Mouse (Mus musculus) heart, embryonic 16.5 days (tissue): Measurements from ENCODE around the gene Sys1. TPM values are rescaled to one million over a fixed set of nuclear protein-coding genes. Genes with fewer than 3 reads are reported as not detected.

Experiments
- ATAC-seq: fragments of 200-750 bp; cut with Nextera tagmentation; replicated peaks from 2 replicates; pipeline ENCODE4 v1.8.0; 2017; ENCODE audit warnings: moderate number of reproducible peaks; ENCODE audit not compliant: insufficient read depth, low FRiP score; ENCODE audit errors: extremely low read depth
- H3K27ac ChIP-seq: fragments of 300-500 bp; sonication (generic); 2 replicates; pipeline ENCODE4 v1.5.1; 2014; ENCODE audit warnings: mild to moderate bottlenecking, low read length, control low read depth, moderate library complexity
- H3K27me3 ChIP-seq: fragments of 300-500 bp; sonication (generic); 2 replicates; pipeline ENCODE4 v1.6.1; 2014; ENCODE audit warnings: low read length, mixed read lengths; ENCODE audit not compliant: control insufficient read depth, insufficient read depth
- H3K36me3 ChIP-seq: fragments of 300-500 bp; sonication (generic); 2 replicates; pipeline ENCODE4 v1.6.1; 2014; ENCODE audit not compliant: control insufficient read depth, insufficient read depth
- H3K4me1 ChIP-seq: fragments of 300-500 bp; sonication (generic); 2 replicates; pipeline ENCODE4 v1.6.1; 2014; ENCODE audit warnings: low read length, mixed read lengths; ENCODE audit not compliant: control insufficient read depth, insufficient read depth
- H3K4me2 ChIP-seq: fragments of 300-500 bp; sonication (generic); 2 replicates; pipeline ENCODE4 v1.6.1; 2014; ENCODE audit warnings: low read depth, mild to moderate bottlenecking, control low read depth, low read length
- H3K4me3 ChIP-seq: fragments of 300-500 bp; sonication (generic); 2 replicates; pipeline ENCODE4 v1.5.1; 2014; ENCODE audit warnings: mild to moderate bottlenecking, control low read depth, low read length
- H3K9ac ChIP-seq: fragments of 300-500 bp; sonication (generic); 2 replicates; pipeline ENCODE4 v1.6.1; 2014; ENCODE audit warnings: low read length, control low read depth
- H3K9me3 ChIP-seq: fragments of 300-500 bp; sonication (generic); replicated peaks from 2 replicates; pipeline ENCODE4 v1.6.1; 2016; ENCODE audit warnings: low read length; ENCODE audit not compliant: control insufficient read depth
- WGBS: fragments of 180-500 bp; shearing (Covaris S2); extraction: QIAGEN DNeasy Blood & Tissue Kit; methylation state at CpG from one replicate; pipeline ENCODE4 v1.1.7; 2014; 5-methylcytosine and 5-hydroxymethylcytosine counted together
- polyA plus RNA-seq: library from polyadenylated mRNA; unstranded; fragments of >200 nt; fragmentation: Nextera tagmentation; extraction: Ambion mirVana; gene quantifications from 2 replicates; pipeline ENCODE4 v1.2.1, GENCODE M21; 2015

Gene Sys1
- polyA plus RNA-seq, 1 experiment from 2014 or later = 33.4 TPM

DNA sequence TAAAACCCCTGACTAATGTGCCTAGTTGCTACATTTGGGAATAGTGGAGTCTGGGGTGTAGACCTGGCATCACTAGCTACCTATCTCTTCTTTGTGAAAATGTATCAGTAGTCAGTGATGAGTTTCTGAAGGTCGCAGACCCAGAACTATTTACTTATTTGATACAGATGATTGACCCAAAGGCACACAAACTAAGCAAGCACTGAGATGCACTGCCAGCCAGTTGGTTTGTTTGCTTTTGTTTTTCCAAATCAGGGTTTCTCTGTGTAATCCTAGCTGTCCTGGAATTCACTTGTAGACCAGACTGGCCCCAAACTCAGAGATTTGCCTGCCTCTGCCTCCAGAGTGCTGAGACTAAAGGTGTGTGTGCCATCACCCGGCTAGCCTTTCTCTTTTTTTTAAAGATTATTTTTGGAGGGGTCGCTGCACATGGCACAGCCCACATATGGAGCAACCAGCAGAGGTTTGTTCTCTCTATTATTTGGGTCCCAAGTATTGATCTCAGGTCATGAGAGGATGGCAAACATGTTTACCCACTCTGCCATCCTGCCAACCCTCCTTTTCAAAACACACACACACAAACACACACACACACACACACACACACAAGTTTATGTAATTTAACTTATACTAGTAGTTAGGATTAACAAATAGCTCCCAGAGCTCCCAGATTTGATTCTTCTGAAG is 11.2 kb upstream of the Sys1 start:
- H3K27me3 ChIP-seq = peaks cover 12% of the 10 kb centered on the region
- H3K9ac ChIP-seq = no peak overlapping the region
- H3K4me2 ChIP-seq = no peak overlapping the region
- H3K4me1 ChIP-seq = peaks cover 28% of the 10 kb centered on the region
- WGBS = 76% methylated on average over 3 of the region's 3 CpGs
- no peak for ATAC-seq
- H3K4me3 ChIP-seq = no peak overlapping the region
- no peaks in the 10 kb centered on the region for H3K36me3 ChIP-seq
- H3K27ac ChIP-seq = no peak overlapping the region
- H3K9me3 ChIP-seq = peaks cover 4% of the 10 kb centered on the region

- peaks cover 13% of the 10 kb centered on the region for H3K27me3 ChIP-seq
- no peak for ATAC-seq
These were observed 10.7 kb upstream of the Sys1 start for GRCm38 (mm10) chr2:164446086-164446469.

GRCm38 (mm10) chr2:164448140-164448539 is 8.6 kb upstream of the Sys1 start:
- peaks cover 13% of the 10 kb centered on the region for H3K27me3 ChIP-seq

More at GRCm38 (mm10) chr2:164446086-164446469, 10.7 kb upstream of the Sys1 start:
- Histone ChIP-seq H3K9me3 (peaks cover 4% of the 10 kb centered on the region), H3K4me2 (no peak overlapping the region), H3K36me3 (no peaks in the 10 kb centered on the region), H3K27ac (no peak overlapping the region), H3K4me3 (no peak overlapping the region), H3K9ac (no peak overlapping the region), H3K4me1 (peaks cover 25% of the 10 kb centered on the region)
- WGBS = 77% methylated on average over 3 of the region's 3 CpGs

GRCm38 (mm10) chr2:164448921-164449320 is 7.8 kb upstream of the Sys1 start:
- H3K9ac ChIP-seq = no peak overlapping the region
- H3K4me2 ChIP-seq = no peak overlapping the region
- H3K9me3 ChIP-seq = peaks cover 4% of the 10 kb centered on the region
- peaks cover 35% of the 10 kb centered on the region for H3K4me1 ChIP-seq
- no peak overlapping the region for H3K27ac ChIP-seq
- peaks cover 11% of the 10 kb centered on the region for H3K27me3 ChIP-seq
- ATAC-seq = no peak
- 44% methylated on average over 5 of the region's 5 CpGs for WGBS
- no peaks in the 10 kb centered on the region for H3K36me3 ChIP-seq
- no peak overlapping the region for H3K4me3 ChIP-seq

More at GRCm38 (mm10) chr2:164448140-164448539, 8.6 kb upstream of the Sys1 start:
- Histone ChIP-seq H3K4me3 (no peak overlapping the region), H3K36me3 (no peaks in the 10 kb centered on the region), H3K9ac (no peak overlapping the region), H3K4me2 (no peak overlapping the region), H3K4me1 (peaks cover 33% of the 10 kb centered on the region), H3K9me3 (peaks cover 4% of the 10 kb centered on the region), H3K27ac (no peak overlapping the region)
- whole genome bisulfite sequencing = 95% methylated on average over 1 of the region's 1 CpGs
- ATAC-seq = no peak

DNA sequence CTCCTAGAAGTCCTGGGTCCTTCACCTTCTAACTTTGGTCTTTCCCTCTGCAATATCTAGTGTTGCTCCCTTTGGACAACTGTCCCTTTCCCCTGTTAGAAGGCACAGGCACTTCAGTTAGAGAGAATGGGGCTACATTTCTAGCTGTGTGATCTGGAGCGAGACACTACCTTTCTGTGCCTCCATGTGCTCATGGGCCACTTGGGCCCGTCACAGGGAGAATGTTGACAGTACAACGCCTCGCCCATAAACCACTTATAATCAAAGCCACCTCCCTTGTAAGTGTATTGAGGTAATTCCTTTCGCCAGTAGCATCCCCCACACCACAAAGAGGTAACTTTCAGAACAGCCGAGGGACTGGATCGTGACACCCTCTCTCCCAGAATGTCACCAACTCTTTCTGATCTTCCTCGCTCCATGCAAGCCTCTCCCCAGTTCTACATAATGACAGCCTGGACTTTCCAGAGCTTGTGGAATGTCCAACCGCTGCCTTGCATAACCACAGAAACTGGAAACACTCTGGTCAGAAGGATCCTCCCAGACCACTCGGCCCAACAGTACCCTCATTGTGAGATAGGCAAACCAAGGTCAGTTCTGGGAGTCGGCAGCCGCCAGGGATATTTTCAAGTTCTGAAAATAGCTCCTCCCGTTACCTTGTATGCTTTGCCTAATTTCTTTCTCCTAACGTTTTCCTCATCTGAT is 7.3 kb upstream of the Sys1 start:
- Histone ChIP-seq H3K27ac (0 out of 2 replicates have a peak overlapping the region, but pooled peaks have one; percentile 4), H3K4me2 (no peak overlapping the region), H3K4me3 (no peak overlapping the region), H3K4me1 (peaks cover 40% of the 10 kb centered on the region), H3K36me3 (no peaks in the 10 kb centered on the region), H3K9me3 (peaks cover 4% of the 10 kb centered on the region), H3K9ac (no peak overlapping the region), H3K27me3 (peaks cover 8% of the 10 kb centered on the region; the same call in 1 of the 2 replicates)
- ATAC-seq = no peak
- WGBS = 49% methylated on average over 14 of the region's 14 CpGs

- Histone ChIP-seq H3K4me1 (peaks cover 64% of the 10 kb centered on the region), H3K9me3 (peaks cover 4% of the 10 kb centered on the region), H3K4me3 (no peak overlapping the region), H3K27me3 (peaks cover 8% of the 10 kb centered on the region; the same call in 1 of the 2 replicates), H3K9ac (no peak overlapping the region), H3K4me2 (peak overlapping the region; percentile 8), H3K27ac (peak overlapping the region; percentile 6), H3K36me3 (no peaks in the 10 kb centered on the region)
- peak; percentile 65 for ATAC-seq
- WGBS = 28% methylated on average over 12 of the region's 13 CpGs
These were observed 4.6 kb upstream of the Sys1 start for GRCm38 (mm10) chr2:164452000-164452676.

DNA sequence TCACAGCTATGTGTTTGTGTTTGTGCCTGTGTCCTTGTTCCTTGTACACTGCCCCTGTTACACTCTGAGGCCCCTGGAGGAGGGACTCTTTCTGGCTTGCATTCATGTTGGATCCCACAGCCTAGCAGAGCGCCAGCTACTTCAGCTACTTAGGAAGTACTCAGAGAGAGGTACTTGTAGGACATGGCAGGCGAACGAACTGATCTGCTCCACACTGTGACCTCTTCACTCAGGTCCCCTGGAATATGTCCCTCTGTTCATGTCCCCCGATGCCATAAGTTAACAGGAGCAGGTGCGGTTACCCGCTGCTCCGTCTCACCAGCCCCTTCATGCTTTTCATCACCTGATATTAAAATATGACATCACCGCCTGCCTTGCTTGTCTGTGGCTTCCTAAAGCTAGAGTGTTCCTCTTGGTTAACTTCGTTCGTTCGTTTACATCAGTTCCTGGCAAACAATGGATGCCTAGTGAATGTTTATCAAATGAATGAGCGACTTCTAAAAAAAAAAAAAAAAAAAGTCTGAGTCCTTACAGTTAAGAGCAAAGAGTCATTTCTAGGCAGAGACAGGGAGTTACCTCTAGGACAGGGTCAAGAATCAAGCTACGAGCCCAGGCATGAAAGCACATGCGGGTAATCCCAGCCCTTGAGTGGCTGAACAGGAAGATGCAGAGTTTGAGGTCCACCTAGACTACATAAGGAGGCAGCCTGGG is 3.6 kb upstream of the Sys1 start:
- H3K9ac ChIP-seq = no peak overlapping the region
- H3K36me3 ChIP-seq = no peaks in the 10 kb centered on the region
- peaks cover 7% of the 10 kb centered on the region; the same call in 1 of the 2 replicates for H3K27me3 ChIP-seq
- H3K4me3 ChIP-seq = no peak overlapping the region
- peak overlapping the region; percentile 51 for H3K27ac ChIP-seq
- peak; percentile 84 for ATAC-seq
- peaks cover 4% of the 10 kb centered on the region for H3K9me3 ChIP-seq
- peak overlapping the region; percentile 8 for H3K4me2 ChIP-seq
- peaks cover 64% of the 10 kb centered on the region for H3K4me1 ChIP-seq
- WGBS = 30% methylated on average over 14 of the region's 14 CpGs

GRCm38 (mm10) chr2:164453887-164454500 is 2.8 kb upstream of the Sys1 start:
- ATAC-seq = no peak
- peaks cover 7% of the 10 kb centered on the region; the same call in 1 of the 2 replicates for H3K27me3 ChIP-seq
- 0 out of 2 replicates have a peak overlapping the region, but pooled peaks have one; percentile 1 for H3K27ac ChIP-seq
- no peak overlapping the region for H3K9ac ChIP-seq
- no peaks in the 10 kb centered on the region for H3K36me3 ChIP-seq
- H3K4me1 ChIP-seq = peaks cover 63% of the 10 kb centered on the region
- H3K4me3 ChIP-seq = no peak overlapping the region
- no peak overlapping the region for H3K4me2 ChIP-seq
- 63% methylated on average over 7 of the region's 7 CpGs for WGBS
- peaks cover 4% of the 10 kb centered on the region for H3K9me3 ChIP-seq
